Mouse (Mus musculus) embryonic facial prominence, embryonic 14.5 days (tissue): ENCODE results near the gene Ccl22. TPM values are rescaled to one million over a fixed set of nuclear protein-coding genes. Genes with fewer than 3 reads are reported as not detected.
A peak's percentile ranks its signal among the peaks of the same experiment; 100 is the strongest.

ENCODE experiments used
- ATAC-seq: fragments of 200-750 bp; cut with Nextera tagmentation; 2 replicates; pipeline ENCODE4 v1.8.0; 2017; ENCODE audit warnings: low read depth, moderate number of reproducible peaks, moderate TSS enrichment
- DNase-seq: peaks from one replicate; pipeline ENCODE4 v3.0.0-alpha.2; 2015; ENCODE audit warnings: low spot score
- H3K27ac ChIP-seq: fragments of 300-500 bp; sonication (generic); replicated peaks from 2 replicates; pipeline ENCODE4 v1.5.1; 2014; ENCODE audit warnings: low read depth, mild to moderate bottlenecking, low read length, moderate library complexity
- H3K27me3 ChIP-seq: fragments of 300-500 bp; sonication (generic); replicated peaks from 2 replicates; pipeline ENCODE4 v1.6.1; 2014; ENCODE audit warnings: low read length; ENCODE audit not compliant: control insufficient read depth, insufficient read depth
- H3K36me3 ChIP-seq: fragments of 300-500 bp; sonication (generic); 2 replicates; pipeline ENCODE4 v1.6.1; 2014; ENCODE audit warnings: low read length, mixed read lengths; ENCODE audit not compliant: control insufficient read depth, insufficient read depth
- H3K4me1 ChIP-seq: fragments of 300-500 bp; sonication (generic); 2 replicates; pipeline ENCODE4 v1.6.1; 2014; ENCODE audit warnings: antibody characterized with exemption, low read length; ENCODE audit not compliant: control insufficient read depth, insufficient read depth
- H3K4me2 ChIP-seq: fragments of 300-500 bp; sonication (generic); 2 replicates; pipeline ENCODE4 v1.6.1; 2014; ENCODE audit warnings: low read depth, mild to moderate bottlenecking, low read length, moderate library complexity, mixed read lengths
- H3K4me3 ChIP-seq: fragments of 300-500 bp; sonication (generic); 2 replicates; pipeline ENCODE4 v1.5.1; 2014; ENCODE audit warnings: low read depth, mild to moderate bottlenecking, low read length
- H3K9ac ChIP-seq: fragments of 300-500 bp; sonication (generic); 2 replicates; pipeline ENCODE4 v1.6.1; 2014; ENCODE audit warnings: low read depth, mild to moderate bottlenecking, low read length, moderate library complexity, mixed read lengths
- H3K9me3 ChIP-seq: fragments of 300-500 bp; sonication (generic); 2 replicates; pipeline ENCODE4 v1.6.1; 2016; ENCODE audit warnings: low read length; ENCODE audit not compliant: control insufficient read depth
- WGBS: fragments of 180-500 bp; shearing (Covaris S2); extraction: QIAGEN DNeasy Blood & Tissue Kit; methylation state at CpG from one replicate; pipeline ENCODE4 v1.1.7; 2014; 5-methylcytosine and 5-hydroxymethylcytosine counted together
- polyA plus RNA-seq: library from polyadenylated mRNA; unstranded; fragments of >200 nt; fragmentation: Nextera tagmentation; extraction: Ambion mirVana; gene quantifications from 2 replicates; pipeline ENCODE4 v1.2.1, GENCODE M21; 2014

Ccl22 gene
- polyA plus RNA-seq, 1 experiment from 2014 or later, result not detected

GRCm38 (mm10) chr8:94785995-94786595, 40.7 kb downstream of the Ccl22 start:
- no peak for DNase-seq
- Histone ChIP-seq H3K4me2 (no peak overlapping the region), H3K4me3 (no peak overlapping the region), H3K9ac (no peak overlapping the region), H3K27ac (no peak overlapping the region), H3K4me1 (0 out of 2 replicates have a peak, but pooled peaks cover 12% of the 10 kb centered on the region), H3K36me3 (no peaks in the 10 kb centered on the region), H3K9me3 (no peaks in the 10 kb centered on the region), H3K27me3 (no peaks in the 10 kb centered on the region)
- WGBS, result 66% methylated on average over 6 of the region's 6 CpGs
- no peak for ATAC-seq

GRCm38 (mm10) chr8:94787524-94788501, 42.4 kb downstream of the Ccl22 start:
- ATAC-seq (peak; percentile 41; the same call in 1 of the 2 replicates), DNase-seq (no peak)
- H3K4me3 ChIP-seq, result no peak overlapping the region
- WGBS, result 51% methylated on average over 15 of the region's 15 CpGs
- H3K9me3 ChIP-seq, result no peaks in the 10 kb centered on the region
- H3K4me2 ChIP-seq, result no peak overlapping the region
- no peak overlapping the region; the same call in 1 of the 2 replicates for H3K27ac ChIP-seq
- H3K27me3 ChIP-seq, result no peaks in the 10 kb centered on the region
- H3K4me1 ChIP-seq, result 0 out of 2 replicates have a peak, but pooled peaks cover 5% of the 10 kb centered on the region
- H3K36me3 ChIP-seq, result no peaks in the 10 kb centered on the region
- H3K9ac ChIP-seq, result no peak overlapping the region

- DNase-seq (no peak), ATAC-seq (no peak)
- H3K9ac ChIP-seq, result no peak overlapping the region
- H3K4me3 ChIP-seq, result no peak overlapping the region
- no peaks in the 10 kb centered on the region for H3K36me3 ChIP-seq
- no peaks in the 10 kb centered on the region for H3K9me3 ChIP-seq
- H3K4me1 ChIP-seq, result 0 out of 2 replicates have a peak, but pooled peaks cover 5% of the 10 kb centered on the region
- H3K27me3 ChIP-seq, result no peaks in the 10 kb centered on the region
- 66% methylated on average over 10 of the region's 10 CpGs for WGBS
- H3K27ac ChIP-seq, result no peak overlapping the region
- H3K4me2 ChIP-seq, result no peak overlapping the region
Observed at GRCm38 (mm10) chr8:94789256-94789955, 44.0 kb downstream of the Ccl22 start.

DNA sequence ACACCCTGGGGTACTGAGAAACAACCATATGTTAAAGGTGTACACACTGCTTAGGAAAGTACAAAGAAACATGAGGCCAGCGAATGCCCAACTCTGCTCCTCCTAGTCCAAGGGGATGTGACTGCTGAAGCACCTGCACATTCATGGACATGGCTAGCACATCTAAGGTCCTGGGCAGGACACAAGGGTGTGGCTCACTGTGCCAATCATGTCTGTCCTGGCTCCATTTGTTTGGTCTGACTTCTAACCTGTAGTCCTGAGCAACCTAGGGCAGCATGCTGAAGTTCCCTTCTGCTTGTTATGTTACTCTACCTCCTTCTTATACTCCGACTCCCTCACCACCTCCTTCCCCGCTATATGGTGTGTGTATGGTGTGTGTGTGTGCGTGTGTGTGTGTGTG, 49.0 kb downstream of the Ccl22 start:
- Histone ChIP-seq H3K27ac (no peak overlapping the region), H3K4me3 (no peak overlapping the region), H3K9ac (no peak overlapping the region), H3K27me3 (no peaks in the 10 kb centered on the region), H3K4me1 (no peaks in the 10 kb centered on the region), H3K4me2 (no peak overlapping the region), H3K9me3 (no peaks in the 10 kb centered on the region), H3K36me3 (no peaks in the 10 kb centered on the region)
- WGBS, result 86% methylated on average over 4 of the region's 4 CpGs
- no peak for DNase-seq
- no peak for ATAC-seq

GRCm38 (mm10) chr8:94794782-94795181, 49.4 kb downstream of the Ccl22 start:
- Histone ChIP-seq H3K4me3 (no peak overlapping the region), H3K9ac (no peak overlapping the region), H3K27me3 (no peaks in the 10 kb centered on the region), H3K4me2 (no peak overlapping the region), H3K4me1 (no peaks in the 10 kb centered on the region), H3K9me3 (no peaks in the 10 kb centered on the region), H3K36me3 (no peaks in the 10 kb centered on the region), H3K27ac (no peak overlapping the region)
- DNase-seq, result no peak
- WGBS, result 100% methylated on average over 2 of the region's 2 CpGs
- ATAC-seq, result no peak

- Histone ChIP-seq H3K9me3 (no peaks in the 10 kb centered on the region), H3K9ac (no peak overlapping the region), H3K4me1 (no peaks in the 10 kb centered on the region), H3K4me3 (no peak overlapping the region), H3K27ac (no peak overlapping the region), H3K27me3 (no peaks in the 10 kb centered on the region), H3K4me2 (no peak overlapping the region), H3K36me3 (no peaks in the 10 kb centered on the region)
- DNase-seq, result peak; percentile 53
- no peak for ATAC-seq
- WGBS, result 56% methylated on average over 7 of the region's 7 CpGs
Observed at GRCm38 (mm10) chr8:94800278-94800968, 55.0 kb downstream of the Ccl22 start.
